Mouse (Mus musculus) limb, embryonic 15.5 days (tissue): ENCODE data around the gene Gja4. TPM values are rescaled to one million over a fixed set of nuclear protein-coding genes. Genes with fewer than 3 reads are reported as not detected.

ENCODE experiments used
- ATAC-seq: fragments of 200-750 bp; cut with Nextera tagmentation; 2 replicates; pipeline ENCODE4 v1.8.0; 2017; ENCODE audit warnings: low read depth, moderate TSS enrichment; ENCODE audit not compliant: insufficient number of reproducible peaks, low FRiP score, low TSS enrichment
- H3K27ac ChIP-seq: fragments of 300-500 bp; sonication (generic); 2 replicates; pipeline ENCODE4 v1.5.1; 2015; ENCODE audit warnings: moderate library complexity, mild to moderate bottlenecking, inconsistent platforms
- H3K27me3 ChIP-seq: fragments of 300-500 bp; sonication (generic); 2 replicates; pipeline ENCODE4 v1.6.1; 2015; ENCODE audit warnings: inconsistent platforms
- H3K36me3 ChIP-seq: fragments of 300-500 bp; sonication (generic); 2 replicates; pipeline ENCODE4 v1.6.1; 2015; ENCODE audit warnings: inconsistent platforms
- H3K4me1 ChIP-seq: fragments of 300-500 bp; sonication (generic); 2 replicates; pipeline ENCODE4 v1.6.1; 2015; ENCODE audit warnings: inconsistent platforms
- H3K4me2 ChIP-seq: fragments of 300-500 bp; sonication (generic); 2 replicates; pipeline ENCODE4 v1.6.1; 2015; ENCODE audit warnings: mild to moderate bottlenecking, inconsistent platforms
- H3K4me3 ChIP-seq: fragments of 300-500 bp; sonication (generic); 2 replicates; pipeline ENCODE4 v1.5.1; 2015; ENCODE audit warnings: mild to moderate bottlenecking, inconsistent platforms
- H3K9ac ChIP-seq: fragments of 300-500 bp; sonication (generic); 2 replicates; pipeline ENCODE4 v1.6.1; 2015; ENCODE audit warnings: inconsistent platforms
- H3K9me3 ChIP-seq: fragments of 300-500 bp; sonication (generic); 2 replicates; pipeline ENCODE4 v1.6.1; 2016; ENCODE audit warnings: inconsistent platforms
- WGBS: fragments of 180-500 bp; shearing (Covaris S2); methylation state at CpG from one replicate; pipeline ENCODE4 v1.1.7; 2015; 5-methylcytosine and 5-hydroxymethylcytosine counted together
- polyA plus RNA-seq: library from polyadenylated mRNA; unstranded; fragments of >200 nt; fragmentation: Nextera tagmentation; extraction: Ambion mirVana; gene quantifications from 2 replicates; pipeline ENCODE4 v1.2.1, GENCODE M21; 2015

Gja4 gene
- polyA plus RNA-seq, 1 experiment from 2014 or later = 16.7 TPM

- Histone ChIP-seq H3K27me3 (0 out of 2 replicates have a peak, but pooled peaks cover 3% of the 10 kb centered on the region), H3K4me3 (no peak overlapping the region), H3K4me1 (no peaks in the 10 kb centered on the region), H3K9me3 (no peaks in the 10 kb centered on the region), H3K27ac (no peak overlapping the region), H3K9ac (no peak overlapping the region), H3K36me3 (no peaks in the 10 kb centered on the region), H3K4me2 (no peak overlapping the region)
- ATAC-seq = no peak
- WGBS = 8% methylated on average over 3 of the region's 3 CpGs
These were observed 5.8 kb upstream of the Gja4 start for GRCm38 (mm10) chr4:127319613-127320012.

GRCm38 (mm10) chr4:127317143-127317542 is 3.3 kb upstream of the Gja4 start:
- Histone ChIP-seq H3K9ac (no peak overlapping the region), H3K4me3 (no peak overlapping the region), H3K4me2 (no peak overlapping the region), H3K4me1 (peaks cover 11% of the 10 kb centered on the region), H3K9me3 (no peaks in the 10 kb centered on the region), H3K36me3 (no peaks in the 10 kb centered on the region), H3K27me3 (peaks cover 16% of the 10 kb centered on the region), H3K27ac (no peak overlapping the region)
- ATAC-seq = no peak
- 62% methylated on average over 4 of the region's 4 CpGs for WGBS

- 73% methylated on average over 8 of the region's 8 CpGs for WGBS
- no peak overlapping the region for H3K27ac ChIP-seq
- no peak overlapping the region for H3K4me2 ChIP-seq
- peaks cover 11% of the 10 kb centered on the region for H3K4me1 ChIP-seq
- H3K4me3 ChIP-seq = no peak overlapping the region
- H3K9me3 ChIP-seq = no peaks in the 10 kb centered on the region
- no peak for ATAC-seq
- no peaks in the 10 kb centered on the region for H3K36me3 ChIP-seq
- peaks cover 19% of the 10 kb centered on the region for H3K27me3 ChIP-seq
- H3K9ac ChIP-seq = no peak overlapping the region
These were observed 1.9 kb upstream of the Gja4 start for GRCm38 (mm10) chr4:127315753-127316152.

GRCm38 (mm10) chr4:127314585-127314984 is 746 bp upstream of the Gja4 start:
- H3K4me3 ChIP-seq = no peak overlapping the region; the same call in 1 of the 2 replicates
- no peaks in the 10 kb centered on the region for H3K36me3 ChIP-seq
- no peak overlapping the region for H3K9ac ChIP-seq
- WGBS = 50% methylated on average over 9 of the region's 9 CpGs
- H3K4me1 ChIP-seq = peaks cover 11% of the 10 kb centered on the region
- peak overlapping the region; percentile 86; the same call in 1 of the 2 replicates for H3K4me2 ChIP-seq
- no peaks in the 10 kb centered on the region for H3K9me3 ChIP-seq
- ATAC-seq = no peak
- H3K27me3 ChIP-seq = peaks cover 19% of the 10 kb centered on the region
- no peak overlapping the region for H3K27ac ChIP-seq

DNA sequence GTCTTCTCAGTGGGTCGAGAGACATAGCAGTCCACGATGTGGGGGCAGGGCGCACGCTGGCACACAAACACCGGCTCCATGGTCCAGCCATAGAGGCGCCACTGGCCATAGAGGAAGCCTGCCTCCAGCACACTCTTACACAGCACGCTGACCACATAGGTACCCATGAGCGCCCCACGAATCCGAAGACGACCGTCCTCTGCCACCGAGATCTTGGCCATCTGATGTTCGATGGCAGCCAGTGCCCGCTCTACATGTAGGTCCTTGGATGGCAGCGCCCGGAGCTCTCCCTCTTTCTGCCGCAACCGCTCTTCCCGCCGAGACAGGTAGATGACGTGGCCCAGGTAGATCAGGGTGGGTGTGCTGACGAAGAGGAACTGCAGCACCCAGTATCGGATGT is 1.5 kb downstream of the Gja4 start:
- 65% methylated on average over 24 of the region's 24 CpGs for WGBS
- H3K27me3 ChIP-seq = peaks cover 19% of the 10 kb centered on the region
- H3K4me2 ChIP-seq = no peak overlapping the region

GRCm38 (mm10) chr4:127311561-127311960 is 2.3 kb downstream of the Gja4 start:
- Histone ChIP-seq H3K9me3 (no peaks in the 10 kb centered on the region), H3K4me2 (no peak overlapping the region), H3K36me3 (no peaks in the 10 kb centered on the region), H3K9ac (no peak overlapping the region), H3K27ac (no peak overlapping the region), H3K4me1 (peaks cover 11% of the 10 kb centered on the region), H3K4me3 (no peak overlapping the region), H3K27me3 (peaks cover 19% of the 10 kb centered on the region)
- ATAC-seq = no peak
- WGBS = 52% methylated on average over 9 of the region's 9 CpGs

More for the DNA sequence above, 1.5 kb downstream of the Gja4 start:
- H3K9me3 ChIP-seq = no peaks in the 10 kb centered on the region
- no peak overlapping the region for H3K9ac ChIP-seq
- no peak overlapping the region for H3K27ac ChIP-seq
- no peaks in the 10 kb centered on the region for H3K36me3 ChIP-seq
- H3K4me3 ChIP-seq = no peak overlapping the region
- ATAC-seq = no peak
- H3K4me1 ChIP-seq = peaks cover 11% of the 10 kb centered on the region

GRCm38 (mm10) chr4:127306915-127307314 is 6.9 kb downstream of the Gja4 start:
- H3K27me3 ChIP-seq = peaks cover 4% of the 10 kb centered on the region
- no peaks in the 10 kb centered on the region for H3K9me3 ChIP-seq
- ATAC-seq = no peak
- no peak overlapping the region for H3K4me2 ChIP-seq
- no peak overlapping the region for H3K9ac ChIP-seq
- 63% methylated on average over 2 of the region's 2 CpGs for WGBS
- H3K4me3 ChIP-seq = no peak overlapping the region
- no peak overlapping the region for H3K27ac ChIP-seq
- H3K36me3 ChIP-seq = no peaks in the 10 kb centered on the region
- no peaks in the 10 kb centered on the region for H3K4me1 ChIP-seq

- no peaks in the 10 kb centered on the region for H3K27me3 ChIP-seq
- no peak overlapping the region for H3K27ac ChIP-seq
- no peak for ATAC-seq
- no peak overlapping the region for H3K4me3 ChIP-seq
- no peaks in the 10 kb centered on the region for H3K36me3 ChIP-seq
- no peak overlapping the region for H3K9ac ChIP-seq
- 75% methylated on average over 3 of the region's 3 CpGs for WGBS
- H3K4me1 ChIP-seq = no peaks in the 10 kb centered on the region
- H3K9me3 ChIP-seq = no peaks in the 10 kb centered on the region
- no peak overlapping the region for H3K4me2 ChIP-seq
These were observed 10.0 kb downstream of the Gja4 start for GRCm38 (mm10) chr4:127303796-127304195.

DNA sequence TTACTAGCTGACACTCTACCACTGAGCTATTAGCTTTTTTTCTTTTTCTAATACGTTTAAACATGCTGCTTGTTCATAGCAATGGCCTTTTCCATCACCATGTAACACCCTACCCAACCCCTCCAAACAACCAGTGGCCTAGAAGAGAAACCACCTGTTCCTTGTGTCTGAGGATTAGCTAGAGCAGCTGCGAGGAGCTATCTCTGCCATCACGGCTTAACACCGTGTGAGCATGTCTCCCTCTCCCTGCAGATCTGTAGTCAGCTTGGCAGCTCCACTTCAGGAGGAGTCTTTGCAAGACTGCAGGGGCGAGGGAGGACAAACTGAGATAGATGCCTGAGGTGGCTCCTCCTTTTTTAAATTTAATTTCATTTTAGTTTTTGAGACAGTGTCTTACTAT is 13.3 kb downstream of the Gja4 start:
- H3K27me3 ChIP-seq = no peaks in the 10 kb centered on the region
- WGBS = 67% methylated on average over 5 of the region's 5 CpGs
- no peak overlapping the region for H3K27ac ChIP-seq
- H3K9me3 ChIP-seq = no peaks in the 10 kb centered on the region
- no peak for ATAC-seq
- H3K4me2 ChIP-seq = no peak overlapping the region
- H3K4me3 ChIP-seq = no peak overlapping the region
- H3K36me3 ChIP-seq = no peaks in the 10 kb centered on the region
- no peak overlapping the region for H3K9ac ChIP-seq
- no peaks in the 10 kb centered on the region for H3K4me1 ChIP-seq

DNA sequence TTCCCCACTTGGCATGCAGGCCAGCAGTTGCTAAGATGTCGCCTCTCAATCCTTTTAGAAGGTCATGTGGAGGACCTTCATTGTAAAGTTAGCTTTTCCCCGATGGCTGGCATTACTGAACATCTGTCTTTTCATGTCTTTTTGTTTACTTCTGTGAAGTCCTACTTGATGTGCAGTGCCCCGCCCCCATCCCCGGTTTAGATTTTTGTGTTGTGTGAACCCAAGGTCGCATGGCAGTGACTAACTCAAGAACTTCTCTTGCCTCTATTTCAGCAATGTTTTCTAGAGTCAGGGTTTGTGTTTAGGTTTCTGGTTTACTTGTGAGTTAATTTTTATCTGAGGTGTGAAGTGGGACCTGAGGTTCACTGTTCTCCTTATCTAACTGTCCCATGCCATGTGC is 21.2 kb downstream of the Gja4 start:
- Histone ChIP-seq H3K36me3 (no peaks in the 10 kb centered on the region), H3K9ac (no peak overlapping the region), H3K4me2 (no peak overlapping the region), H3K27me3 (no peaks in the 10 kb centered on the region), H3K4me3 (no peak overlapping the region), H3K9me3 (no peaks in the 10 kb centered on the region), H3K27ac (no peak overlapping the region), H3K4me1 (no peaks in the 10 kb centered on the region; the same call in 1 of the 2 replicates)
- ATAC-seq = no peak
- 78% methylated on average over 5 of the region's 5 CpGs for WGBS

GRCm38 (mm10) chr4:127289039-127289548 is 24.7 kb downstream of the Gja4 start:
- 68% methylated on average over 6 of the region's 6 CpGs for WGBS
- Histone ChIP-seq H3K9ac (no peak overlapping the region), H3K4me3 (no peak overlapping the region), H3K36me3 (no peaks in the 10 kb centered on the region), H3K4me2 (no peak overlapping the region), H3K9me3 (no peaks in the 10 kb centered on the region), H3K27me3 (no peaks in the 10 kb centered on the region), H3K27ac (no peak overlapping the region), H3K4me1 (no peaks in the 10 kb centered on the region; the same call in 1 of the 2 replicates)
- no peak for ATAC-seq

GRCm38 (mm10) chr4:127286907-127287306 is 26.9 kb downstream of the Gja4 start:
- ATAC-seq = no peak
- Histone ChIP-seq H3K4me1 (no peaks in the 10 kb centered on the region; the same call in 1 of the 2 replicates), H3K4me3 (no peak overlapping the region), H3K9ac (no peak overlapping the region), H3K9me3 (no peaks in the 10 kb centered on the region), H3K27ac (no peak overlapping the region), H3K27me3 (no peaks in the 10 kb centered on the region), H3K4me2 (no peak overlapping the region), H3K36me3 (no peaks in the 10 kb centered on the region)
- 66% methylated on average over 4 of the region's 4 CpGs for WGBS

- H3K36me3 ChIP-seq = no peaks in the 10 kb centered on the region
- ATAC-seq = no peak
- no peaks in the 10 kb centered on the region for H3K4me1 ChIP-seq
- H3K4me2 ChIP-seq = no peak overlapping the region
- H3K9me3 ChIP-seq = no peaks in the 10 kb centered on the region
- 73% methylated on average over 9 of the region's 9 CpGs for WGBS
- 0 out of 2 replicates have a peak overlapping the region, but pooled peaks have one; percentile 6 for H3K27ac ChIP-seq
- H3K27me3 ChIP-seq = no peaks in the 10 kb centered on the region
- H3K9ac ChIP-seq = no peak overlapping the region
- no peak overlapping the region for H3K4me3 ChIP-seq
These were observed 34.6 kb downstream of the Gja4 start for GRCm38 (mm10) chr4:127279241-127279640.
